Mouse (Mus musculus): ENCODE measurements at regions not wholly inside any gene's neighbourhood (a gene's known extent, or its start where the extent isn't known, plus 50 kb on each side); places are given as distances from the start of the nearest gene placed in this dataset.

DNA sequence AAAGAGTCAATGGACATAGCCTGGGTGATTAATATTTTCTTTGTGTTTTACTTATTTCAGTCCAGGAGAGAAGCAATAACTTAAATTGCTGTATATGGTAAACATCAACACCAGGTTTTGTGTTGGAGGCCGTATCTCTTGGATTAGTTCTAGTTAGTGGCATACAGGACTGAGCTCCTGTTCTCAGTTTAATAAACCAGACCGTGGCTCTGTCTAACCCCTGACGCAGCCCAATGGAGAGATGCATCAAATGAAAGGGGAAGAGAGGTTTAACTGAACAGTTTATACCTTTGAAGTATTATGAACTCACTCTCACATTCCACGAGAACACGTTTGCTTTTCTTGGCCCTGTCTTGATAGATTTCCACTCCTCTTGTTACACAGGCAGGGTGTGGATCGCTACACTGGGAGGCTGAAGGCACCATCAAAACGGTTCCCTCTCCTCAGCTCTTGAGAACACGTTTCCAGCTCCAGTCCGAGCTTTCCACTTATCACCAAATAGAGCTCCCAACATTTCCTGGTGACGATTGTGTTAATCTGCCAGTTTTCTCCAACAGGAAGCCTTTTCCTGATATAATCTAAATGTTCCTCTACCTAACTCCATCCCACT lies 54.0 kb upstream of the Cerkl start:
- H3K4me1 ChIP-seq, result no peaks in the 10 kb centered on the region
- no peaks in the 10 kb centered on the region for H3K36me3 ChIP-seq
- 85% methylated on average over 10 of the region's 10 CpGs for WGBS
- no peak overlapping the region for H3K4me3 ChIP-seq
- no peak overlapping the region for H3K27ac ChIP-seq
- H3K27me3 ChIP-seq (ENCODE audit: low read depth, poor library complexity, severe bottlenecking), result no peaks in the 10 kb centered on the region
- DNase-seq (ENCODE audit: low spot score), result no peak
- no peaks in the 10 kb centered on the region for H3K9me3 ChIP-seq (replicated peaks)

DNA sequence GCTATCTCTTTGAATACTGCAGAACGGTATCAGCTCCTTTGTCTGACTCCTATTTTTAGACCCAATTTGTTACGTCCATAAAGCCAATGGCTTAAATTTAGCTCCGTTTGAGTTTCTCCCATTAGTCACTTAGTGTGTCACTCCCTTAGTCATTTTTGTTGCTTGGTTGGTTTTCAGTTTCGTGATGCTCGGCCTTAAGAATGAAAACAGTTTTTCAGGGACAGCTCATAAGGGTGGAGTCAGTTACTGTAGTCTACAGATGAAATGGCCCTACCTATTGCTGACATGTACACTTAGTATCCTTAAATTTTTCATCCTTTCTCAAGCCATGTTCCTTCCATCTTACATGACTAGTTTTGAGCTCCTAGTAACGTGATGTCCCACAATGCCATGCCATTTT lies 54.5 kb upstream of the Cerkl start:
- no peak overlapping the region for H3K4me3 ChIP-seq
- no peak overlapping the region for H3K27ac ChIP-seq
- no peaks in the 10 kb centered on the region for H3K9me3 ChIP-seq (replicated peaks)
- DNase-seq (ENCODE audit: low spot score), result no peak
- H3K4me1 ChIP-seq, result no peaks in the 10 kb centered on the region
- H3K27me3 ChIP-seq (ENCODE audit: low read depth, poor library complexity, severe bottlenecking), result no peaks in the 10 kb centered on the region
- WGBS, result 84% methylated on average over 6 of the region's 6 CpGs
- no peaks in the 10 kb centered on the region for H3K36me3 ChIP-seq

GRCm38 (mm10) chr2:79511676-79512323 lies 55.2 kb upstream of the Cerkl start:
- H3K4me3 ChIP-seq, result no peak overlapping the region
- DNase-seq (ENCODE audit: low spot score), result peak; percentile 58
- no peak overlapping the region for H3K27ac ChIP-seq
- H3K27me3 ChIP-seq (ENCODE audit: low read depth, poor library complexity, severe bottlenecking), result no peaks in the 10 kb centered on the region
- WGBS, result 38% methylated on average over 11 of the region's 11 CpGs
- no peaks in the 10 kb centered on the region for H3K4me1 ChIP-seq
- H3K36me3 ChIP-seq, result no peaks in the 10 kb centered on the region
- H3K9me3 ChIP-seq (replicated peaks), result no peaks in the 10 kb centered on the region

DNA sequence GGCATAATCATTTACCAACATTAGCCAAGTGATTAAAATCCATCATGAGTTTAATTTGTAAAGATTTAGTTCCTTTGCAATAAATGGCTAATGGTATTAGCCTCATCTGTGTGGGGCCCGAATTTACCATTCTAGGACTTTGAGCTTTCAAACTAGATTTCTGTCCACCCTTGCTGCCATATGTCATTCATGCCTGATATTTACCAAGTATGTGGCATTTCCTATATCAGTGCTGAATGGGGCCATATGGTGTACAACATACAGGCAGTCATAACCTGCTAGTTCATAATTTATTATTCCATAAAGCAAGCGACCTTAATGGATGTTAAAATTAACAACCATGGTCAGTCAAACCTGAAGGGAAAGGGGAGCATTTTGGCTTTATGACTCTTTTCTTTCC lies 55.8 kb upstream of the Cerkl start:
- WGBS, result 79% methylated on average over 2 of the region's 2 CpGs
- Histone ChIP-seq H3K27me3 (ENCODE audit: low read depth, poor library complexity, severe bottlenecking) (no peaks in the 10 kb centered on the region), H3K4me1 (no peaks in the 10 kb centered on the region), H3K36me3 (no peaks in the 10 kb centered on the region), H3K9me3 (replicated peaks) (no peaks in the 10 kb centered on the region), H3K4me3 (no peak overlapping the region), H3K27ac (no peak overlapping the region)
- DNase-seq (ENCODE audit: low spot score), result no peak

GRCm38 (mm10) chr2:79513726-79514125 lies 57.1 kb upstream of the Cerkl start:
- H3K27ac ChIP-seq, result no peak overlapping the region
- H3K27me3 ChIP-seq (ENCODE audit: low read depth, poor library complexity, severe bottlenecking), result no peaks in the 10 kb centered on the region
- DNase-seq (ENCODE audit: low spot score), result no peak
- no peaks in the 10 kb centered on the region for H3K9me3 ChIP-seq (replicated peaks)
- no peak overlapping the region for H3K4me3 ChIP-seq
- WGBS, result 52% methylated on average over 3 of the region's 3 CpGs
- no peaks in the 10 kb centered on the region for H3K4me1 ChIP-seq
- no peaks in the 10 kb centered on the region for H3K36me3 ChIP-seq

- H3K4me1 ChIP-seq, result no peaks in the 10 kb centered on the region
- H3K4me3 ChIP-seq, result no peak overlapping the region
- no peaks in the 10 kb centered on the region for H3K9me3 ChIP-seq (replicated peaks)
- no peak overlapping the region for H3K27ac ChIP-seq
- DNase-seq (ENCODE audit: low spot score), result no peak
- no peaks in the 10 kb centered on the region for H3K36me3 ChIP-seq
- no peaks in the 10 kb centered on the region for H3K27me3 ChIP-seq (ENCODE audit: low read depth, poor library complexity, severe bottlenecking)
- 86% methylated on average over 8 of the region's 8 CpGs for WGBS
Measured at GRCm38 (mm10) chr2:79518046-79518750, 61.6 kb upstream of the Cerkl start.

- Histone ChIP-seq H3K27ac (no peak overlapping the region), H3K36me3 (no peaks in the 10 kb centered on the region), H3K4me1 (no peaks in the 10 kb centered on the region), H3K27me3 (ENCODE audit: low read depth, poor library complexity, severe bottlenecking) (no peaks in the 10 kb centered on the region), H3K4me3 (no peak overlapping the region), H3K9me3 (replicated peaks) (no peaks in the 10 kb centered on the region)
- 79% methylated on average over 6 of the region's 6 CpGs for WGBS
- no peak for DNase-seq (ENCODE audit: low spot score)
Measured at GRCm38 (mm10) chr2:79519799-79520449, 63.3 kb upstream of the Cerkl start.

DNA sequence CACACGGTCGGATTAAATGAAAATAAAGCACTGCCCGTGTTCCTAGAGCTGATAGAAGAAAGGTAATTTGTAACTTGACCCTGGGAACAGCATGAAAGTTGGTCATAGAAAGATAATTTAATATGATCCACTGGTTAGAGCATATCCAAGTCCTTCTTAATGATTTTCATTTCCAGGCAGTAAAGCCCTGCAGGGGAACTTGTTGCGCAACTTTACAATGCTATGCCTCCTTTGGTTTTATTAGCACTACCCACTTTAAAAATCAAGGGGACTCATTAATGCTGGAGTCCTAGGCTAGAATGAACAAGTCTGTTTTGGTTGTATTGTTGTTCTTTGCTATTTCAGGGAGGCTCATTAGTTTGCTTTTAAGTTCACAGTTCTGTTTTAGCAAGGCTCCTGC lies 66.9 kb upstream of the Cerkl start:
- no peaks in the 10 kb centered on the region for H3K4me1 ChIP-seq
- H3K36me3 ChIP-seq, result no peaks in the 10 kb centered on the region
- no peak for DNase-seq (ENCODE audit: low spot score)
- H3K9me3 ChIP-seq (replicated peaks), result no peaks in the 10 kb centered on the region
- H3K27me3 ChIP-seq (ENCODE audit: low read depth, poor library complexity, severe bottlenecking), result no peaks in the 10 kb centered on the region
- 88% methylated on average over 4 of the region's 4 CpGs for WGBS
- H3K4me3 ChIP-seq, result no peak overlapping the region
- no peak overlapping the region for H3K27ac ChIP-seq

DNA sequence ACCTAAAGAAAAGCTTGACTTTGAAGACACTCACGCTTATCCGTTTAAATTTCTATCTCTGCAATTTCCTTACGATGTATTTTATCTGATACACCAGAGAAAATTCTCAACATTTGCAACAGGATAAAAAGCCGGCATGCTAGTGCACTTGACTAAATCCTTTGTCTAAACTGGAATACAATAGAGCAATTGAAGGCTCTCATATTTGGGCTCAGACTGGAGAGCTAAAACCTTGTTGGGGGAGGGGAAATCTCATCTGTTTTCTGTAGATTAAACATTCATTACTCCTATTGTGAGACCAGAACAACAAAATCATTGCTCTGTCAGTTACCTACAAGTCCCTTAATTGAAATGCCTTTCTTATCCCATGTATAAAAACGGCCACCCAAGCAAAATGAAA lies 70.9 kb upstream of the Cerkl start:
- no peaks in the 10 kb centered on the region for H3K27me3 ChIP-seq (ENCODE audit: low read depth, poor library complexity, severe bottlenecking)
- WGBS, result 86% methylated on average over 5 of the region's 5 CpGs
- no peaks in the 10 kb centered on the region for H3K36me3 ChIP-seq
- no peak for DNase-seq (ENCODE audit: low spot score)
- no peaks in the 10 kb centered on the region for H3K4me1 ChIP-seq
- no peak overlapping the region for H3K4me3 ChIP-seq
- H3K27ac ChIP-seq, result no peak overlapping the region
- H3K9me3 ChIP-seq (replicated peaks), result no peaks in the 10 kb centered on the region

GRCm38 (mm10) chr2:79528347-79528990 lies 71.9 kb upstream of the Cerkl start:
- Histone ChIP-seq H3K27me3 (ENCODE audit: low read depth, poor library complexity, severe bottlenecking) (no peaks in the 10 kb centered on the region), H3K4me1 (no peaks in the 10 kb centered on the region)
- WGBS, result 80% methylated on average over 18 of the region's 18 CpGs

DNA sequence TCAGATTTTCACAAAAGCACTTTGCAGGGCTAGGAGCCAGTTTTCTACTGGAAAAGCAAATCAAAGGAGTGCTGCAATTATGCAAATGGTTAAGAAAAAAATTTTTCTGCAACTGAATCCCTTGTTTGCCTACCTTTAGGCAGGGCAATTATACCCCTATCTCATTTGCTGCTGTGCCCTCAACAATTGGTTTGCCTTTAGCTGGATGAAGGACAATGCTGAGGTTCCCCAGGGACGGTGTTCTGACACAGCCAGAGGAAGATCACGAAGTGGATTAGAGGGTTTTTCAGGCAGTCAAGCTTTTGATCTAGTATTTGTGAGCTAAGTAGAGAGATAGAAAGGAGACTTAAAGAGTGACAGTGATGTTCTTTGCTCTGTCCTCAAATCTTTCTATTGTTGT lies 72.6 kb upstream of the Cerkl start:
- H3K36me3 ChIP-seq, result no peaks in the 10 kb centered on the region
- no peak for DNase-seq (ENCODE audit: low spot score)
- no peaks in the 10 kb centered on the region for H3K4me1 ChIP-seq
- no peaks in the 10 kb centered on the region for H3K9me3 ChIP-seq (replicated peaks)
- no peak overlapping the region for H3K27ac ChIP-seq
- no peaks in the 10 kb centered on the region for H3K27me3 ChIP-seq (ENCODE audit: low read depth, poor library complexity, severe bottlenecking)
- H3K4me3 ChIP-seq, result no peak overlapping the region
- WGBS, result 57% methylated on average over 2 of the region's 2 CpGs

More at GRCm38 (mm10) chr2:79528347-79528990, 71.9 kb upstream of the Cerkl start:
- Histone ChIP-seq H3K4me3 (no peak overlapping the region), H3K9me3 (replicated peaks) (no peaks in the 10 kb centered on the region), H3K27ac (no peak overlapping the region), H3K36me3 (no peaks in the 10 kb centered on the region)
- no peak for DNase-seq (ENCODE audit: low spot score)

GRCm38 (mm10) chr2:79532610-79533160 lies 76.1 kb upstream of the Cerkl start:
- no peak overlapping the region for H3K27ac ChIP-seq
- H3K4me1 ChIP-seq, result no peaks in the 10 kb centered on the region
- WGBS, result 72% methylated on average over 3 of the region's 3 CpGs
- no peak for DNase-seq (ENCODE audit: low spot score)
- H3K9me3 ChIP-seq (replicated peaks), result no peaks in the 10 kb centered on the region
- H3K36me3 ChIP-seq, result no peaks in the 10 kb centered on the region
- no peaks in the 10 kb centered on the region for H3K27me3 ChIP-seq (ENCODE audit: low read depth, poor library complexity, severe bottlenecking)
- H3K4me3 ChIP-seq, result no peak overlapping the region

Measured in limb, embryonic 10.5 days (tissue).